Mouse (Mus musculus) midbrain, embryonic 15.5 days (tissue): ENCODE measurements at regions not wholly inside any gene's neighbourhood (a gene's known extent, or its start where the extent isn't known, plus 50 kb on each side); places are given as distances from the start of the nearest gene placed in this dataset.
A peak's percentile ranks its signal among the peaks of the same experiment; 100 is the strongest.

ENCODE experiments used
- ATAC-seq: fragments of 200-750 bp; cut with Nextera tagmentation; replicated peaks from 2 replicates; pipeline ENCODE4 v1.8.0; 2017; ENCODE audit warnings: moderate TSS enrichment
- H3K27ac ChIP-seq: fragments of 300-500 bp; sonication (generic); 2 replicates; pipeline ENCODE4 v1.5.1; 2015; ENCODE audit warnings: mild to moderate bottlenecking, inconsistent platforms
- H3K27me3 ChIP-seq: fragments of 300-500 bp; sonication (generic); replicated peaks from 2 replicates; pipeline ENCODE4 v1.6.1; 2015; ENCODE audit warnings: inconsistent platforms
- H3K36me3 ChIP-seq: fragments of 300-500 bp; sonication (generic); replicated peaks from 2 replicates; pipeline ENCODE4 v1.6.1; 2015; ENCODE audit warnings: inconsistent platforms
- H3K4me1 ChIP-seq: fragments of 300-500 bp; sonication (generic); 2 replicates; pipeline ENCODE4 v1.6.1; 2015; ENCODE audit warnings: inconsistent platforms
- H3K4me2 ChIP-seq: fragments of 300-500 bp; sonication (generic); 2 replicates; pipeline ENCODE4 v1.6.1; 2015; ENCODE audit warnings: inconsistent platforms, mild to moderate bottlenecking, moderate library complexity
- H3K4me3 ChIP-seq: fragments of 300-500 bp; sonication (generic); 2 replicates; pipeline ENCODE4 v1.5.1; 2015; ENCODE audit warnings: mild to moderate bottlenecking, inconsistent platforms
- H3K9ac ChIP-seq: fragments of 300-500 bp; sonication (generic); 2 replicates; pipeline ENCODE4 v1.6.1; 2015; ENCODE audit warnings: mild to moderate bottlenecking, inconsistent platforms
- H3K9me3 ChIP-seq: fragments of 300-500 bp; sonication (generic); 2 replicates; pipeline ENCODE4 v1.6.1; 2016; ENCODE audit warnings: inconsistent platforms
- WGBS: fragments of 180-500 bp; shearing (Covaris S2); methylation state at CpG from one replicate; pipeline ENCODE4 v1.1.7; 2015; ENCODE audit warnings: mixed read lengths; 5-methylcytosine and 5-hydroxymethylcytosine counted together

- no peaks in the 10 kb centered on the region for H3K9me3 ChIP-seq
- 0 out of 2 replicates have a peak, but pooled peaks have one; percentile 20 for ATAC-seq
- H3K27ac ChIP-seq: no peak overlapping the region
- no peaks in the 10 kb centered on the region for H3K27me3 ChIP-seq
- WGBS: 88% methylated on average over 5 of the region's 5 CpGs
- H3K4me2 ChIP-seq: no peak overlapping the region
- no peak overlapping the region for H3K4me3 ChIP-seq
- H3K4me1 ChIP-seq: no peaks in the 10 kb centered on the region
- H3K9ac ChIP-seq: no peak overlapping the region
- no peaks in the 10 kb centered on the region for H3K36me3 ChIP-seq
Measured at GRCm38 (mm10) chr3:50813760-50814400, 370.5 kb upstream of the Slc7a11 start.

- H3K9ac ChIP-seq: no peak overlapping the region
- WGBS: 80% methylated on average over 10 of the region's 10 CpGs
- no peak for ATAC-seq
- H3K9me3 ChIP-seq: no peaks in the 10 kb centered on the region
- H3K4me1 ChIP-seq: no peaks in the 10 kb centered on the region
- no peaks in the 10 kb centered on the region for H3K36me3 ChIP-seq
- no peak overlapping the region for H3K4me3 ChIP-seq
- H3K4me2 ChIP-seq: no peak overlapping the region
- no peaks in the 10 kb centered on the region for H3K27me3 ChIP-seq
- H3K27ac ChIP-seq: no peak overlapping the region
Measured at GRCm38 (mm10) chr3:50815716-50816115, 372.3 kb upstream of the Slc7a11 start.

- no peak for ATAC-seq
- Histone ChIP-seq H3K4me3 (no peak overlapping the region), H3K4me1 (no peaks in the 10 kb centered on the region), H3K9me3 (no peaks in the 10 kb centered on the region), H3K36me3 (no peaks in the 10 kb centered on the region), H3K9ac (no peak overlapping the region), H3K27ac (no peak overlapping the region), H3K4me2 (no peak overlapping the region), H3K27me3 (no peaks in the 10 kb centered on the region)
- WGBS: 87% methylated on average over 8 of the region's 8 CpGs
Measured at GRCm38 (mm10) chr3:50816479-50816878, 373.1 kb upstream of the Slc7a11 start.

GRCm38 (mm10) chr3:50817361-50817760 is 373.9 kb upstream of the Slc7a11 start:
- 66% methylated on average over 3 of the region's 3 CpGs for WGBS
- H3K9me3 ChIP-seq: no peaks in the 10 kb centered on the region
- no peak for ATAC-seq
- no peak overlapping the region for H3K9ac ChIP-seq
- no peak overlapping the region for H3K27ac ChIP-seq
- H3K4me2 ChIP-seq: no peak overlapping the region
- H3K4me1 ChIP-seq: no peaks in the 10 kb centered on the region
- H3K27me3 ChIP-seq: no peaks in the 10 kb centered on the region
- no peaks in the 10 kb centered on the region for H3K36me3 ChIP-seq
- no peak overlapping the region for H3K4me3 ChIP-seq

- Histone ChIP-seq H3K4me2 (no peak overlapping the region), H3K9me3 (no peaks in the 10 kb centered on the region), H3K4me3 (no peak overlapping the region), H3K27me3 (no peaks in the 10 kb centered on the region), H3K4me1 (peaks cover 6% of the 10 kb centered on the region), H3K36me3 (no peaks in the 10 kb centered on the region), H3K27ac (no peak overlapping the region), H3K9ac (no peak overlapping the region)
- WGBS: 71% methylated on average over 1 of the region's 1 CpGs
- ATAC-seq: no peak
Measured at GRCm38 (mm10) chr3:50820776-50821175, 377.4 kb upstream of the Slc7a11 start.

- 33% methylated on average over 5 of the region's 5 CpGs for WGBS
- H3K27me3 ChIP-seq: no peaks in the 10 kb centered on the region
- H3K4me3 ChIP-seq: no peak overlapping the region
- H3K9me3 ChIP-seq: no peaks in the 10 kb centered on the region
- no peaks in the 10 kb centered on the region for H3K36me3 ChIP-seq
- peak overlapping the region; percentile 60 for H3K27ac ChIP-seq
- H3K4me2 ChIP-seq: no peak overlapping the region
- H3K4me1 ChIP-seq: peaks cover 16% of the 10 kb centered on the region
- no peak overlapping the region for H3K9ac ChIP-seq
- peak; percentile 59 for ATAC-seq
Measured at GRCm38 (mm10) chr3:50825534-50826423, 382.4 kb upstream of the Slc7a11 start.

GRCm38 (mm10) chr3:50826424-50826819 is 383.0 kb upstream of the Slc7a11 start:
- Histone ChIP-seq H3K4me1 (peaks cover 16% of the 10 kb centered on the region), H3K27me3 (no peaks in the 10 kb centered on the region), H3K4me2 (no peak overlapping the region), H3K4me3 (no peak overlapping the region), H3K9ac (no peak overlapping the region), H3K9me3 (no peaks in the 10 kb centered on the region), H3K36me3 (no peaks in the 10 kb centered on the region), H3K27ac (peak overlapping the region; percentile 60)
- WGBS: 47% methylated on average over 2 of the region's 2 CpGs
- peak; percentile 62 for ATAC-seq

- Histone ChIP-seq H3K9ac (no peak overlapping the region), H3K27ac (no peak overlapping the region), H3K4me1 (peaks cover 16% of the 10 kb centered on the region), H3K27me3 (no peaks in the 10 kb centered on the region), H3K4me2 (no peak overlapping the region), H3K4me3 (no peak overlapping the region), H3K36me3 (no peaks in the 10 kb centered on the region), H3K9me3 (no peaks in the 10 kb centered on the region)
- 87% methylated on average over 3 of the region's 3 CpGs for WGBS
- no peak for ATAC-seq
Measured at GRCm38 (mm10) chr3:50829211-50829610, 385.8 kb upstream of the Slc7a11 start.

- H3K9ac ChIP-seq: no peak overlapping the region
- peaks cover 14% of the 10 kb centered on the region for H3K4me1 ChIP-seq
- no peaks in the 10 kb centered on the region for H3K27me3 ChIP-seq
- no peaks in the 10 kb centered on the region for H3K36me3 ChIP-seq
- no peak for ATAC-seq
- H3K27ac ChIP-seq: no peak overlapping the region
- no peak overlapping the region for H3K4me3 ChIP-seq
- H3K9me3 ChIP-seq: no peaks in the 10 kb centered on the region
- no peak overlapping the region for H3K4me2 ChIP-seq
- WGBS: 64% methylated on average over 6 of the region's 6 CpGs
Measured at GRCm38 (mm10) chr3:50830446-50830845, 387.0 kb upstream of the Slc7a11 start.

- H3K4me3 ChIP-seq: no peak overlapping the region
- 73% methylated on average over 9 of the region's 9 CpGs for WGBS
- H3K9me3 ChIP-seq: no peaks in the 10 kb centered on the region
- no peak overlapping the region for H3K4me2 ChIP-seq
- no peak overlapping the region for H3K27ac ChIP-seq
- ATAC-seq: no peak
- peaks cover 9% of the 10 kb centered on the region for H3K4me1 ChIP-seq
- H3K27me3 ChIP-seq: no peaks in the 10 kb centered on the region
- H3K9ac ChIP-seq: no peak overlapping the region
- no peaks in the 10 kb centered on the region for H3K36me3 ChIP-seq
Measured at GRCm38 (mm10) chr3:50830926-50831325, 387.5 kb upstream of the Slc7a11 start.

- no peak overlapping the region for H3K4me2 ChIP-seq
- no peak for ATAC-seq
- H3K9ac ChIP-seq: no peak overlapping the region
- H3K9me3 ChIP-seq: no peaks in the 10 kb centered on the region
- no peaks in the 10 kb centered on the region for H3K27me3 ChIP-seq
- H3K4me1 ChIP-seq: peaks cover 16% of the 10 kb centered on the region
- WGBS: 82% methylated on average over 4 of the region's 4 CpGs
- H3K4me3 ChIP-seq: no peak overlapping the region
- H3K36me3 ChIP-seq: no peaks in the 10 kb centered on the region
- H3K27ac ChIP-seq: no peak overlapping the region
Measured at GRCm38 (mm10) chr3:50842216-50842615, 382.0 kb upstream of the Noct start.

GRCm38 (mm10) chr3:50844835-50845301 is 379.4 kb upstream of the Noct start:
- Histone ChIP-seq H3K4me3 (no peak overlapping the region), H3K9ac (no peak overlapping the region), H3K27me3 (no peaks in the 10 kb centered on the region), H3K4me1 (peaks cover 20% of the 10 kb centered on the region), H3K36me3 (no peaks in the 10 kb centered on the region), H3K9me3 (no peaks in the 10 kb centered on the region), H3K4me2 (no peak overlapping the region), H3K27ac (peak overlapping the region; percentile 65)
- WGBS: 33% methylated on average over 8 of the region's 8 CpGs
- ATAC-seq: peak; percentile 89
